Mouse (Mus musculus) liver, embryonic 14.5 days (tissue): ENCODE measurements around the gene Gm10670. TPM values are rescaled to one million over a fixed set of nuclear protein-coding genes. Genes with fewer than 3 reads are reported as not detected.
"Not testable (repeated sequence)": the region's sequence is repeated elsewhere in the genome, so short reads cannot be mapped to it uniquely, and the experiment has no call there.

Experiments used
- ATAC-seq: fragments of 200-750 bp; cut with Nextera tagmentation; 2 replicates; pipeline ENCODE4 v1.8.0; 2017; ENCODE audit warnings: moderate number of reproducible peaks, mild to moderate bottlenecking, moderate library complexity; ENCODE audit not compliant: insufficient read depth
- DNase-seq, 3 experiments: peaks; one replicate each; pipeline ENCODE4 v3.0.0-alpha.2; 2012 to 2013; ENCODE audit warnings: low read depth in 3 of 3, low spot score in 3 of 3
- H3K27ac ChIP-seq: fragments of 300-500 bp; sonication (generic); 2 replicates; pipeline ENCODE4 v1.5.1; 2014; ENCODE audit warnings: moderate library complexity, mild to moderate bottlenecking, control low read depth, inconsistent platforms
- H3K27me3 ChIP-seq: fragments of 300-500 bp; sonication (generic); 2 replicates; pipeline ENCODE4 v1.6.1; 2014; ENCODE audit warnings: mild to moderate bottlenecking, low read length, moderate library complexity; ENCODE audit not compliant: control insufficient read depth, insufficient read depth
- H3K36me3 ChIP-seq: fragments of 300-500 bp; sonication (generic); replicated peaks from 2 replicates; pipeline ENCODE4 v1.6.1; 2014; ENCODE audit warnings: low read depth; ENCODE audit not compliant: control insufficient read depth, insufficient read depth
- H3K4me1 ChIP-seq, 2 experiments: fragments of 200-500 bp in 1 of 2; fragments of 300-500 bp in 1 of 2; sonication (generic) in 1 of 2; replicated peaks; 2 replicates each; pipeline ENCODE4 v1.6.1; 2012 to 2014; ENCODE audit warnings: antibody characterized with exemption in 1 of 2, inconsistent platforms in 1 of 2, low read length in 1 of 2; ENCODE audit not compliant: control insufficient read depth in 2 of 2, insufficient read depth in 2 of 2
- H3K4me2 ChIP-seq: fragments of 300-500 bp; sonication (generic); 2 replicates; pipeline ENCODE4 v1.6.1; 2014; ENCODE audit warnings: low read depth, mild to moderate bottlenecking, control low read depth, moderate library complexity
- H3K4me3 ChIP-seq, 2 experiments: fragments of 200-500 bp in 1 of 2; fragments of 300-500 bp in 1 of 2; sonication (generic) in 1 of 2; 2 replicates each; pipeline ENCODE4 v1.5.1; 2012 to 2014; ENCODE audit warnings: low read depth in 2 of 2, low read length in 2 of 2, mild to moderate bottlenecking in 2 of 2, control low read depth in 1 of 2, inconsistent platforms in 1 of 2, moderate library complexity in 1 of 2; ENCODE audit not compliant: insufficient read depth in 1 of 2
- H3K9ac ChIP-seq: fragments of 300-500 bp; sonication (generic); replicated peaks from 2 replicates; pipeline ENCODE4 v1.6.1; 2014; ENCODE audit warnings: mild to moderate bottlenecking, control low read depth, moderate library complexity
- H3K9me3 ChIP-seq: fragments of 300-500 bp; sonication (generic); 2 replicates; pipeline ENCODE4 v1.6.1; 2016; ENCODE audit warnings: low read length, mixed read lengths; ENCODE audit not compliant: control insufficient read depth
- WGBS: fragments of 180-500 bp; shearing (Covaris S2); extraction: QIAGEN DNeasy Blood & Tissue Kit; methylation state at CpG from one replicate; pipeline ENCODE4 v1.1.7; 2014; ENCODE audit not compliant: insufficient replicate concordance; 5-methylcytosine and 5-hydroxymethylcytosine counted together
- polyA plus RNA-seq, 2 experiments: library from polyadenylated mRNA; depleted of rRNA in 1 of 2; stranded (reverse) in 1 of 2; unstranded in 1 of 2; fragments of >200 nt; fragmentation: Nextera tagmentation in 1 of 2; extraction: Ambion mirVana in 1 of 2; gene quantifications; 2 replicates each; pipeline versions ENCODE4 v1.2.1 to v1.2.3; 2012 to 2014

Gene Gm10670
- polyA plus RNA-seq (2012; rRNA removed) (not detected in 2 replicates), polyA plus RNA-seq (2014; fragmentation: Nextera tagmentation; extraction: Ambion mirVana) (not detected in 2 replicates)

GRCm38 (mm10) chr7:20474825-20475224 is at the start of gene Gm10670:
TSS of gene Gm10670 (minus strand) at chr7:20474925.
- not testable (repeated sequence) for H3K9me3 ChIP-seq, H3K4me1 ChIP-seq, H3K4me2 ChIP-seq, H3K27me3 ChIP-seq, DNase-seq, H3K27ac ChIP-seq, H3K9ac ChIP-seq, H3K4me3 ChIP-seq, H3K36me3 ChIP-seq, ATAC-seq
- WGBS: no CpG with 5 or more reads among the region's 5 CpGs

GRCm38 (mm10) chr7:20510434-20510833 is 35.7 kb upstream of the Gm10670 start, which contains the start of gene Vmn1r103:
TSS of gene Vmn1r103 (minus strand) at chr7:20510534.
- not testable (repeated sequence) for H3K36me3 ChIP-seq, H3K9me3 ChIP-seq, DNase-seq, H3K4me3 ChIP-seq, H3K27ac ChIP-seq, H3K4me2 ChIP-seq, H3K4me1 ChIP-seq, H3K9ac ChIP-seq, H3K27me3 ChIP-seq, ATAC-seq
- no CpG with 5 or more reads among the region's 3 CpGs for WGBS

- WGBS: no CpG with 5 or more reads among the region's 2 CpGs
- H3K4me1 ChIP-seq, H3K9me3 ChIP-seq, H3K9ac ChIP-seq, H3K27ac ChIP-seq, DNase-seq, ATAC-seq, H3K36me3 ChIP-seq, H3K4me3 ChIP-seq, H3K4me2 ChIP-seq, H3K27me3 ChIP-seq: not testable (repeated sequence)
These were observed 32.2 kb downstream of the Gm10670 start, which contains the start of gene Vmn1r101 for GRCm38 (mm10) chr7:20442493-20442892. TSS of gene Vmn1r101 (minus strand) at chr7:20442593.

Other genes with a start within 250 kb of the Gm10670 start
- not detected in 2 replicates for gene Gm4498, start 241.1 kb downstream of the Gm10670 start, polyA plus RNA-seq (2012; rRNA removed)
- not detected in 2 replicates for gene Gm4498, start 241.1 kb downstream of the Gm10670 start, polyA plus RNA-seq (2014; fragmentation: Nextera tagmentation; extraction: Ambion mirVana)
- not detected in 2 replicates for gene Gm5890, start 212.1 kb downstream of the Gm10670 start, polyA plus RNA-seq (2012; rRNA removed)
- gene Gm5890, start 212.1 kb downstream of the Gm10670 start, polyA plus RNA-seq (2014; fragmentation: Nextera tagmentation; extraction: Ambion mirVana): not detected in 2 replicates
- gene Gm4133, start 140.9 kb downstream of the Gm10670 start, polyA plus RNA-seq (2012; rRNA removed): not detected in 2 replicates
- gene Gm4133, start 140.9 kb downstream of the Gm10670 start, polyA plus RNA-seq (2014; fragmentation: Nextera tagmentation; extraction: Ambion mirVana): not detected in 2 replicates
- not detected in 2 replicates for gene Gm5728, start 99.5 kb downstream of the Gm10670 start, polyA plus RNA-seq (2012; rRNA removed)
- not detected in 2 replicates for gene Gm5728, start 99.5 kb downstream of the Gm10670 start, polyA plus RNA-seq (2014; fragmentation: Nextera tagmentation; extraction: Ambion mirVana)
- gene Vmn1r100, start 57.0 kb downstream of the Gm10670 start, polyA plus RNA-seq (2012; rRNA removed): not detected in 2 replicates
- gene Vmn1r100, start 57.0 kb downstream of the Gm10670 start, polyA plus RNA-seq (2014; fragmentation: Nextera tagmentation; extraction: Ambion mirVana): not detected in 2 replicates
- not detected in 2 replicates for gene Vmn1r101, start 32.3 kb downstream of the Gm10670 start, polyA plus RNA-seq (2012; rRNA removed)
- gene Vmn1r101, start 32.3 kb downstream of the Gm10670 start, polyA plus RNA-seq (2014; fragmentation: Nextera tagmentation; extraction: Ambion mirVana): not detected in 2 replicates
- not detected in 2 replicates for gene Vmn1r103, start 35.6 kb upstream of the Gm10670 start, polyA plus RNA-seq (2012; rRNA removed)
- gene Vmn1r103, start 35.6 kb upstream of the Gm10670 start, polyA plus RNA-seq (2014; fragmentation: Nextera tagmentation; extraction: Ambion mirVana): not detected in 2 replicates
- gene Vmn1r104, start 58.9 kb upstream of the Gm10670 start, polyA plus RNA-seq (2012; rRNA removed): not detected in 2 replicates
- gene Vmn1r104, start 58.9 kb upstream of the Gm10670 start, polyA plus RNA-seq (2014; fragmentation: Nextera tagmentation; extraction: Ambion mirVana): not detected in 2 replicates
- gene Gm5726, start 70.8 kb upstream of the Gm10670 start, polyA plus RNA-seq (2012; rRNA removed): not detected in 2 replicates
- not detected in 2 replicates for gene Gm5726, start 70.8 kb upstream of the Gm10670 start, polyA plus RNA-seq (2014; fragmentation: Nextera tagmentation; extraction: Ambion mirVana)
- gene Gm4141, start 101.3 kb upstream of the Gm10670 start, polyA plus RNA-seq (2012; rRNA removed): not detected in 2 replicates
- not detected in 2 replicates for gene Gm4141, start 101.3 kb upstream of the Gm10670 start, polyA plus RNA-seq (2014; fragmentation: Nextera tagmentation; extraction: Ambion mirVana)
- not detected in 2 replicates for gene Gm4513, start 124.1 kb upstream of the Gm10670 start, polyA plus RNA-seq (2012; rRNA removed)
- gene Gm4513, start 124.1 kb upstream of the Gm10670 start, polyA plus RNA-seq (2014; fragmentation: Nextera tagmentation; extraction: Ambion mirVana): not detected in 2 replicates
- not detected in 2 replicates for gene Vmn1r107, start 194.0 kb upstream of the Gm10670 start, polyA plus RNA-seq (2012; rRNA removed)
- not detected in 2 replicates for gene Vmn1r107, start 194.0 kb upstream of the Gm10670 start, polyA plus RNA-seq (2014; fragmentation: Nextera tagmentation; extraction: Ambion mirVana)
- gene Vmn1r111, start 228.3 kb upstream of the Gm10670 start, polyA plus RNA-seq (2012; rRNA removed): not detected in 2 replicates
- gene Vmn1r111, start 228.3 kb upstream of the Gm10670 start, polyA plus RNA-seq (2014; fragmentation: Nextera tagmentation; extraction: Ambion mirVana): not detected in 2 replicates